Mouse (Mus musculus) kidney, adult 2 months (tissue): ENCODE results near the gene Dusp14. TPM values are rescaled to one million over a fixed set of nuclear protein-coding genes. Genes with fewer than 3 reads are reported as not detected.

Experiments used
- DNase-seq: peaks from one replicate; pipeline ENCODE4 v3.0.0; 2021
- H3K27ac ChIP-seq: fragments of 200-500 bp; 2 replicates; pipeline ENCODE4 v1.5.1; 2012; ENCODE audit warnings: low read depth, low read length, control low read depth, inconsistent platforms; ENCODE audit not compliant: insufficient read depth
- H3K27me3 ChIP-seq: fragments of 200-500 bp; replicated peaks from 2 replicates; pipeline ENCODE4 v1.6.1; 2012; ENCODE audit warnings: mild to moderate bottlenecking, moderate library complexity, low read length, inconsistent platforms; ENCODE audit not compliant: control insufficient read depth, insufficient read depth
- H3K36me3 ChIP-seq: fragments of 200-500 bp; 2 replicates; pipeline ENCODE4 v1.6.1; 2012; ENCODE audit warnings: mild to moderate bottlenecking, moderate library complexity, low read length, inconsistent platforms; ENCODE audit not compliant: control insufficient read depth, insufficient read depth
- H3K4me1 ChIP-seq: fragments of 200-500 bp; 2 replicates; pipeline ENCODE4 v1.6.1; 2011; ENCODE audit warnings: low read length; ENCODE audit not compliant: control insufficient read depth, insufficient read depth
- H3K4me3 ChIP-seq: fragments of 200-500 bp; 2 replicates; pipeline ENCODE4 v1.5.1; 2011; ENCODE audit warnings: mild to moderate bottlenecking, low read depth, low read length, control low read depth; ENCODE audit not compliant: insufficient read depth
- CTCF ChIP-seq: fragments of 200-500 bp; conservative IDR thresholded peaks from 2 replicates; pipeline ENCODE4 v1.5.1; 2011; ENCODE audit warnings: low read depth, mild to moderate bottlenecking, control low read depth, low read length, moderate library complexity, mixed read lengths; ENCODE audit not compliant: insufficient read depth, insufficient read length
- POLR2A ChIP-seq: fragments of 200-500 bp; IDR thresholded peaks from one replicate; pipeline ENCODE4 v1.6.1; 2011; ENCODE audit warnings: low read depth, low read length, control low read depth
- WGBS: fragments of 180-500 bp; shearing (Covaris S2); methylation state at CpG from one replicate; pipeline ENCODE4 v1.1.7; 2018; 5-methylcytosine and 5-hydroxymethylcytosine counted together
- polyA plus RNA-seq: library from polyadenylated mRNA; depleted of rRNA; stranded (reverse); fragments of >200 nt; gene quantifications from 2 replicates; pipeline ENCODE4 v1.2.3, GENCODE M21; 2012

Gene Dusp14
- polyA plus RNA-seq, 1 experiment, result 60.3 TPM

GRCm38 (mm10) chr11:84040621-84041020 is 28.4 kb downstream of the Dusp14 start:
- 88% methylated on average over 6 of the region's 6 CpGs for WGBS
- H3K4me3 ChIP-seq, result no peak overlapping the region
- no peaks in the 10 kb centered on the region; the same call in 1 of the 2 replicates for H3K36me3 ChIP-seq
- TF ChIP-seq POLR2A, result no peak
- no peak for TF ChIP-seq CTCF
- no peaks in the 10 kb centered on the region for H3K27me3 ChIP-seq
- H3K27ac ChIP-seq, result no peak overlapping the region
- no peak for DNase-seq
- no peaks in the 10 kb centered on the region for H3K4me1 ChIP-seq

DNA sequence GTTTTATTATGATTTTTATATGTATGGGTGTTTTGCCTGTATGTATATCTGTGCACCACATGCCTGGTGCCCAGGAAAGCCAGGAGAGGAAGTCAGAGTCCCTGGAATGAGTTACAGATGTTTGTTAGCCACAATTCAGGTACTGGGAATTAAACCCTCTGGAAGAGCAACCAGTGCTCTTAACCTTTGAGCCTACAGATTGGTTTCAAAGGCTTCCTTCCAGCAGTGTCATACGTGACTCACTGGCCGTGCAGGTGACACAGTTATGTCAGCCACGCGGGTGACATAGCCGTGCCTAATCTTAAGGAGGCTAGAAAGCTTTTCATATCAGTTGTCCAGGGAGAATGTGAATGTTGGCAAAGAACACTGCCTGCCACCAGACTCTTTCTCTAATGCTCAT is 35.4 kb downstream of the Dusp14 start:
- Histone ChIP-seq H3K4me1 (no peaks in the 10 kb centered on the region), H3K27ac (no peak overlapping the region), H3K27me3 (no peaks in the 10 kb centered on the region), H3K4me3 (no peak overlapping the region), H3K36me3 (no peaks in the 10 kb centered on the region)
- TF ChIP-seq CTCF (no peak), POLR2A (no peak)
- 82% methylated on average over 5 of the region's 5 CpGs for WGBS
- no peak for DNase-seq

GRCm38 (mm10) chr11:84032559-84032958 is 36.5 kb downstream of the Dusp14 start:
- H3K4me3 ChIP-seq, result no peak overlapping the region
- H3K4me1 ChIP-seq, result no peaks in the 10 kb centered on the region
- no peak for DNase-seq
- H3K36me3 ChIP-seq, result no peaks in the 10 kb centered on the region
- H3K27me3 ChIP-seq, result no peaks in the 10 kb centered on the region
- TF ChIP-seq CTCF (no peak), POLR2A (no peak)
- no peak overlapping the region for H3K27ac ChIP-seq
- 82% methylated on average over 5 of the region's 5 CpGs for WGBS

DNA sequence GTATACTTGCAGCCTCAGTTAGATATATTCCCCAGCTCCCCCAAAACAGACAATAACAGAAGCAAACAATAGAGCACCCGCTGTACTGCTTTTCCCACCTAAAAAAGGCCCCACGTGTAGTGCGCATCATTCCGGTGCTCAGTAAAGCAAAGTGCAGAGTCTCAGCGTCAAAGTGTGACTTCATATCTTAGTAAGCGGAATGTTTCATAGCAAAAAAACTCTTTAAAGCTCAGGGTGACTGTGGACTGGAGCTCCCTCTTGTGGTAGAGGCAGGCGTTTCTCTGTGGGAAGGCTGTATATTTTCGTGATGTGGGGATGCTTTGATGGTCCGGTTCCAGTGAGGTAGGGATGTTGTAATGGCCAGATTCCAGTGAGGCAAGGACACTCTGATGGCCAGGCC is 37.1 kb downstream of the Dusp14 start:
- DNase-seq, result peak; percentile 44
- 44% methylated on average over 9 of the region's 9 CpGs for WGBS
- Histone ChIP-seq H3K4me3 (no peak overlapping the region), H3K4me1 (no peaks in the 10 kb centered on the region), H3K27ac (no peak overlapping the region), H3K36me3 (no peaks in the 10 kb centered on the region), H3K27me3 (no peaks in the 10 kb centered on the region)
- TF ChIP-seq POLR2A (no peak), CTCF (peak; percentile 77)

- WGBS, result 80% methylated on average over 9 of the region's 9 CpGs
- H3K27ac ChIP-seq, result no peak overlapping the region
- H3K36me3 ChIP-seq, result peaks cover 4% of the 10 kb centered on the region; the same call in 1 of the 2 replicates
- H3K27me3 ChIP-seq, result no peaks in the 10 kb centered on the region
- no peaks in the 10 kb centered on the region for H3K4me1 ChIP-seq
- H3K4me3 ChIP-seq, result no peak overlapping the region
- no peak for TF ChIP-seq POLR2A
- TF ChIP-seq CTCF, result no peak
- DNase-seq, result no peak
Observed at GRCm38 (mm10) chr11:84028271-84029028, 40.6 kb downstream of the Dusp14 start.

DNA sequence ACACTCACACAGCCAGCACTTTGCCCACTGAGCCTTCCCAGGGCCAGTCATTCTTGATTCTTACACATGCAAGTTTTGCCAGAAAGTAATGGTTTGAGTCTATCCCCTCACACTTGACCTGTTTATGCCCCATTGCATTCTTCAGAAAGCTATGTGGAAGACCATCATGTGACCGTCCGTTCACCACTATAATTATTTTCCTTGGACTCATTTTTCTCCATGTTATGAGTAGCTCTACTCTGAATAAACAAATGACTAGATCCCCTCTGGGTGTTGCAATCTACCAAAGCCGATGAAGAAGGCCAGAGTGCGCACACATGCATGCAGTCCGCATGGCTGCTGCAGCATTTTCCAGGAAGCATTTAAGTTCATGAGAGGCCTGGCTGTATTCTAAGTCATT is 41.8 kb downstream of the Dusp14 start:
- TF ChIP-seq CTCF (no peak), POLR2A (no peak)
- H3K4me3 ChIP-seq, result no peak overlapping the region
- 75% methylated on average over 5 of the region's 5 CpGs for WGBS

GRCm38 (mm10) chr11:84016810-84017508 is 52.1 kb downstream of the Dusp14 start:
- H3K36me3 ChIP-seq, result no peaks in the 10 kb centered on the region; the same call in 1 of the 2 replicates
- WGBS, result 63% methylated on average over 7 of the region's 7 CpGs
- H3K4me3 ChIP-seq, result no peak overlapping the region
- TF ChIP-seq POLR2A (no peak), CTCF (no peak)
- no peaks in the 10 kb centered on the region for H3K27me3 ChIP-seq
- H3K4me1 ChIP-seq, result peaks cover 3% of the 10 kb centered on the region; the same call in 1 of the 2 replicates
- no peak overlapping the region for H3K27ac ChIP-seq
- DNase-seq, result peak; percentile 75

More for the DNA sequence above, 41.8 kb downstream of the Dusp14 start:
- H3K27me3 ChIP-seq, result no peaks in the 10 kb centered on the region
- H3K4me1 ChIP-seq, result no peaks in the 10 kb centered on the region
- H3K27ac ChIP-seq, result no peak overlapping the region
- DNase-seq, result no peak
- peaks cover 6% of the 10 kb centered on the region for H3K36me3 ChIP-seq
